Mouse (Mus musculus) ES-Bruce4 (cell line): ENCODE measurements around the gene Trim69.

Experiments used
- CTCF ChIP-seq: IDR thresholded peaks from one replicate; pipeline ENCODE4 v1.8.1; 2011; ENCODE audit warnings: low read depth, low read length
- POLR2A ChIP-seq: IDR thresholded peaks from one replicate; pipeline ENCODE4 v1.8.1; 2011; ENCODE audit warnings: low read length; ENCODE audit not compliant: insufficient read depth

- no peak for TF ChIP-seq CTCF
- TF ChIP-seq POLR2A, result no peak
Measured at GRCm38 (mm10) chr2:122140815-122141214, 19.7 kb upstream of the Trim69 start.
